Mouse (Mus musculus) brain, adult 2 months (tissue): ENCODE results near the gene Ern1.
"Not testable (repeated sequence)": the region's sequence is repeated elsewhere in the genome, so short reads cannot be mapped to it uniquely, and the experiment has no call there.

Experiments
- DNase-seq: peaks from one replicate; pipeline ENCODE4 v3.0.0; 2011; ENCODE audit warnings: low read depth, low spot score

The Ern1 gene

GRCm38 (mm10) chr11:106437543-106437942 lies 50.1 kb downstream of the Ern1 start:
- DNase-seq: no peak

- DNase-seq: no peak
Observed at GRCm38 (mm10) chr11:106437039-106437438, 50.6 kb downstream of the Ern1 start.

DNA sequence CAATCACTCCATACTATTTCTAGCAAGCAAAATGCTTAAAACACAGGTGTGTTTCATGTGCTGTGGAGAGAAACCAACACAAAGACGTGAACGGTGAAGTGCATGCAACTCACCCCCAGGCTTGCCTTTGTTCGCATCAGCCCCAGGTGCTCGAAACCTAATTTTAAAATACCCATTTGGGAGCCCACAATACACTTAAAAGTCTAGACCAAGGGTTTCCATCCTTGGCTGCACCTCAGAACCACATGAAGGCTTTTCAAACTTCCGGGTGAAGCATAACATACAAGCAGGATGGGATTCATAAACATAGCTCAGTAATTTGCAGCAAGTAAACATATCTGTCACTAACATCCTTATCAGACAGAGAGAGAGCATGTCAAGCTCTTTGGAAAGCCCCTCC lies 57.3 kb downstream of the Ern1 start:
- DNase-seq: no peak

DNA sequence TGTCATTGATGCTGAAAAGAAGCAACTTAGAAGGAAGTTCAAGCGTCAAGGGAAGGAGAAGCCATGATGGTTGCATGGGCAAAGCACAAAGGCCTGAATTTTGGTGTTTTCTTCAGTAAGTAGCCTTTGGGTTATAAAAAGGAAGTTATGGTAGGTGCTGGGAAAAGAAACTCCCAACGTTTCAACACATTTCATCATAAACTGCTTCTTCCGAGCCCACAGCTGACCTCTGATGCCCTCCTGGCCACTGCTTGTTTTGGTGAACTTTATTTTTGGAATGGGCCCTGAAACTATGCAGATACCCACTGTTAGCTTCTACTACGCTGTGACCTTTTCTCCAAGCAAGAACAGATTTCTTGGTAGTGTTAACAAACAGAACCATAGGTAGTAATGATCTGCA lies 58.0 kb downstream of the Ern1 start:
- no peak for DNase-seq

DNA sequence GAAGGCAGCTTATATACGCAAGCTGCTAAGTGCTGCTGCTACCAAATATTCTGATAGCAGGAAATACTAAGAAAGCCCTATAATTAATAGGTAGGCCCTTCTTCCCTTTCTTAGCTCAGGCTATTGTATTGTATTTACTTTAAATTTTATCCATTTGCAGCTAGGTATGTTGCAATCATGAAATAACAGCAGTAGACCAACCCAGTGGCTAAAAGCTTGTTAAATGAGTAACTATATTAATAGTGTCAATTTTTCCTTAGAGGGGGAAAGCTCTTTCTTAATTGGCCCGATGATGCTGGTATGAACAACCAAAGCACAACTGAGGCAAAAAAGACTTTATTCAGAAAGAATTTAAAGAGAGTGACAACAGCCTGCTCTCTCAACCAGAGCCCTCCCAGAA lies 59.1 kb downstream of the Ern1 start:
- DNase-seq: no peak

DNA sequence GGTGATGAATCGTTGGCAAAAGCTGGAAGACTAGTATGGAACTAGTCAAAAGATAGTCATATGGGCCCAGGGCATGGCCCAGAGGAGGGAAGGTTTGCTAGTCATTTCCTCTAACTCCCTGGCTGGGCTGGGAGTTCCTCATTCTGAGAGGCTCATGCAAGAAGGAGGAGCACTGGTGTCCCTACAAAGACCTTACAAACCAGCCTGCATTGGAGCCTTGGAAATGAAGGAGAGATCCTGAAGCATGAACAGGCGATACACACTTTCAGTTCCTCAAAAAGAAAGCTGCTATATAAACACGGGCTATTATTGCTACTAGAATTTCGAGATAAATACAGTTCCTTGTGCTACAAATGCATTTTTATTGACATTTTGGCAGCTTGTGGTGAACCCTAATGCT lies 59.5 kb downstream of the Ern1 start:
- DNase-seq: no peak

DNA sequence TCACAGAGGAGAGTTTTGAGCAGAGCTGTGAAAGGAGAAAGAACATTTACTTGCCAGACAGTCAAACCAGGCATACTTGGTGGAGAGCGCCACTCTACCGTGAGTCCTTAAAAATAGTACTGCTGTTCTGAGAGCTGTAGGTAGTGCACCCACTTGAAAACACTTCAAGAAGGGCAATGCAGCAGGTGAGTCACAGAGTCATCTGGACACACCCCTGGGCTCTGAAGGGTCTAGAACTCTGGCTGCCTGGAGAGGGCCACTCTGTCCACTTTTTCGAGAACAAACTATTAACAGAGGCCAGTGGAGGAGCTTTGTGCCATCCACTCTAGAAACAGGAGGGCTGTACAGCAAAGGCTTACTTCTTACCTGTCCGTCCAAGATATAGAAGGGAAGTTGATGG lies 61.2 kb downstream of the Ern1 start:
- peak; percentile 12 for DNase-seq

GRCm38 (mm10) chr11:106425201-106425600 lies 62.5 kb downstream of the Ern1 start:
- DNase-seq: no peak

- peak; percentile 10 for DNase-seq
Observed at GRCm38 (mm10) chr11:106419262-106420102, 68.2 kb downstream of the Ern1 start.

GRCm38 (mm10) chr11:106418622-106419196 lies 68.9 kb downstream of the Ern1 start:
- peak; percentile 95 for DNase-seq

- DNase-seq: no peak
Observed at GRCm38 (mm10) chr11:106417860-106418259, 69.8 kb downstream of the Ern1 start.

GRCm38 (mm10) chr11:106416331-106416730 lies 71.3 kb downstream of the Ern1 start:
- no peak for DNase-seq

DNA sequence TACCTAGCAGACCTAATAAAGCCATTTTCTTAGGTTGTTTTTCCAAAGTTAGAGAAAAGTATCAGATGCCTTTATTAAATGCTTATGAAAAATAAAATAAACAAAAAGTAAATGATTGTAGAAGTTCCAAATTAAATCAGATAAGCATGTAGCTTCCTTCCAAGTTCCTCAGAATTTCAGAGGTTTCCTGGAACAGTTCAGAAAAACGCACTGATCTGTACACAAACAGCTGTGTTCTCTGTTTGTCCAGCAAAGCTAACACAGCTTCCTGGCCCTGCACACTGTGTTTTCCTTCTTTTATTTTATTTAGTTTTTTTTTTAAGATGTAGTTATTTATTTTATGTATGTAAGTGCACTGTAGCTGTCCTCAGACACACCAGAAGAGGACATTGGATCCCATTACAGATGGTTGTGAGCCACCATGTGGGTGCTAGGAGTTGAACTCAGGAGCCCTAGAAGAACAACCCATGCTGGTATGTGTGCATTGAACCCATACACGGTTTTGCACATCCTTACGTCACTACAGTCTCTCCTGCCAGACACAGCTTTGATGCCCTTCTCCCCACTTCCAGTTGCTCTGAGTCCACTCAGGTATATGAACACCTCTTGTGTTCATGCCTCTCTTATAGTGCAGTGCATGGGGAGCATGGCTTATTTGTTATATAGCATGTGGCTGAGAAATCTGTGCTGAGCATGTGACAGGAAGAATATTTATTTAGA lies 74.9 kb downstream of the Ern1 start:
- no peak for DNase-seq

- no peak for DNase-seq
Observed at GRCm38 (mm10) chr11:106411157-106411556, 76.5 kb downstream of the Ern1 start.

GRCm38 (mm10) chr11:106410507-106410906 lies 77.1 kb downstream of the Ern1 start:
- DNase-seq: no peak

- DNase-seq: peak; percentile 12
Observed at GRCm38 (mm10) chr11:106410011-106410410, 77.6 kb downstream of the Ern1 start.

DNA sequence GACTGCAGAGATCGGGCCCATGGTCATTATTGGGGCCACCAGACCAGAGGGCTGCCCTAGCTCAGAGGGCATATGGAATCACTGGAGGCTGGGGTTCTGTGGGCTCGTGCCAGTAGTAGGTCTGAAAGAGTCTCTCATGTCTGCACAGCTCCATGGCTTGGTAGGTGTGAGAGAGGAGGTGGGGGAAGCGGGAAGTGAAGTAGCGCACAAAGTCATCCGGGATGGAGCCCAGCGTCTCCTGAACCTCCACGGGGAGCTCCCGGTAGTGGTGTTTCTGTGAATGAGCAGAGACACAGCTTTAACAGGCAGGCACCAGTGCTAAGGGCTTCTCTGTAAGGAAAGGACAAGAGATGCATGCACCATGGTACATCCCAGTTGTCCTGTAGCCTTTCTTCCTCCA lies 89.2 kb downstream of the Ern1 start:
- DNase-seq: no peak

- DNase-seq: peak; percentile 57
Observed at GRCm38 (mm10) chr11:106397656-106398055, 90.0 kb downstream of the Ern1 start.

DNA sequence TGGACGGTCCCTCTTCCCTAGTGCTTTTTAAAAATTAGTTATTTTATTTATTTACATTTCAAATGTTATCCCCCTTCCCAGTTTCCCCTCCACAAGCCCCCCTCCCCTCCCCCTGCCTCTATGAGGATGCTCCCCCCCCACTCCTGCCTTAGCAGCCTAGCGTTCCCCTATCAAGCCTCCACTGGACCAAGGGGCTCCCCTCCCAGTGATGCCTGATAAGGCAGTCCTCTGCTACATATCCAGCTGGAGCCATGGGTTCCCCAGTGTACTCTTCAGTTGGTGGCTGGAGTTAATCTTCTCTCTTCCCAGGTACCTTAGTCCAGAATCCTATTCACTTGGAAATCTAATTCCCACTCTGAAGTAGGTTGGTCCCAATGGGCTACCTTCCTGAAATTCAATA lies 93.6 kb downstream of the Ern1 start:
- not testable (repeated sequence) for DNase-seq

DNA sequence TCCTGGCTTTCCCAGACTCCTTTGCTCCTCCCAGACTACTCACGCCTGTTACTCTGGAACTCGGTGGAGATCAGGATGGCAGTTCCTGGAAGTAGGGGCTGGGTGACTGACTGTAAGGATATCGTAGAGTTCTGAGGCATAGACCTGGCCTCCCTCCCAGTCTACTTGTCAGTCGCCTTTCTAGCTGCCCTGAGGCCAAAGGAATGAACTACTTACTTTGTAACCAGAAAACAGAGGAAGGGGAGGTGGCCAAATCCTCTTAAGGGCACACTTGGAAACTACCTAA lies 94.4 kb downstream of the Ern1 start:
- DNase-seq: no peak

DNA sequence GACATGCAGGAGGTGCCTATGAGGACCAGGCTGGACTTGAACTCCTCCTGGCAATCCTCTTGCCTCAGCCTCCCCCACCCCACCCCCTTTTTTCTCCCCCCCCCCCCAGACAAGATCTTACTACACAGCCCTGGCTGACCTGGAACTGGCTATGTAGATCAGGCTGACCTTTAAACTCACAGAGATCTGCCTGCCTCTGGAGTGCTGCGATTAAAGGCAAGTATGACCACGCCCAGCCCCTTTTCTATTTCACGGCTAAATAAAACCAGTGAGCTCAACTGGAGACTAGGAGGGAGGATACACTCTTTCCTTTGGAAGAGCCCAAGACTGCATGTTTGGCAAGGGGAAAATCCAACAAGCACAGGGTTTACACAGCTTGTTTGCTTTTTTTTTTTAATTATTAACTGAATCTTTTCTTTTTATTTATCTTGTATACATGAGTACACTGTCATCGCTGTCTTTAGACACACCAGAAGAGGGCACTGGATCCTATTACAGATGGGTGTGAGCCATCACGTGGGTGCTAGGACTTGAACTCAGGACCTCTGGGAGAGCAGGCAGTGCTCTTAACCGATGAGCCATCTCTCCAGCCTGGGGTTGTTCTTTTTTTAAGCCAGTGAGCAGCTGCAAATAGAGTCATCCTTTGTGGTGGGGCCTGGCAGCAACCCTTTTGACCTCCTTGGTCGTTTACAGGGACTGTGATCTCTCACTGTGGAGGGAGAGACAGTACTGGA lies 94.9 kb downstream of the Ern1 start:
- no peak for DNase-seq

DNA sequence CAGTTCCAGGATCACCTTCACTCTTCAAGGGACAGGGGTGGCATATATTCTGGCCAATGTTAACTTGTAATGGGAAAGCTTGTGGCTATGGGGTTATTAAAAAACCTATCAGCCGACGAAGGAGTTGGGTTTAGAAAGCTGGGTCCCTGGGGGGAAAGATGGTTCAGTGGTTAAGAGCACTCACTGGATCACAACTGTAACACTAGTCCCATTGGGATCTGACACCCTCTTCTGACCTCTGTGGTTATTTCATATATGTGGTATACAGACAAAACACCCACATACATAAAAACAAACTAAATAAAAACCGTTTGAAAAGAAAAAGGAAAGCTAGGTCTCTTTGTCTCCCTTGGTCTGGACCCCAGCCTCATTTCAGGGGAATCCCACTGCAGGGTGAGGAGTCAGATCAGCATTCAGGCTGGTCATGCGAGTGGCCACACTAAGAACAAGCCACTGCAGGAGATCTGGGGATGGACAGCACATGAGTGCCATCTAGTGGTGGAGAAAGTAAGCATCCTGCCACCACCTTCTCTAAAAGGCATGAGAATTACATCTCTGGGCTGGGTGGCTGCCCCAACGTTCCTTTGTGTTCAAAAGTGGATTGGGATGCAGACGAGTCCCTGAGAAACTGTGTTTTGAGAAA lies 96.0 kb downstream of the Ern1 start:
- DNase-seq: peak; percentile 87
